ENCODE assay signal across 8 mouse cellular contexts in the genomic region with DNA sequence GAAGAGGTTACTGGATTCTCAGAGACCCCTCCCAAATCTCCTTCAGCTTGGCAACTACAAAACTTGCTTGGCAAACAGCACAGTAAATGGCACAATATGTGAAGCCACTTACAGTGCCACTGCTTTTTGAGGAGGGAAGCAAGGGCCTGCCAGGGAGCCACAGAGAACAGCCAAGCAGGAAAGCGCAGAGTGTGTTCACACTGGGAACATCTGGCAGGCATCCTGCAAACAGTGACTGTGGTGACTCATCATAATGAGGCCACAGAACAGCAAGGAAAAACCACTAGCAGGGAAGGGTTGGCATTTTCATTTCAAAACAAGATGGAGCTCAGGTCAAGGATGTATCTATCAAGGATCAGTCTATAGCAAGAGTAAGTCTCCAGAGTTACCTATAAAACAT. TPM values are rescaled to one million over a fixed set of nuclear protein-coding genes. Genes with fewer than 3 reads are reported as not detected.
A peak's percentile ranks its signal among the peaks of the same experiment; 100 is the strongest.
DNase-seq lines count a peak whose midpoint lies in the region; ATAC-seq and TF ChIP-seq lines count a peak whose summit lies in the region.

No protein-coding gene starts in this region.

- H3K27ac ChIP-seq in midbrain, postnatal 0 days (ENCODE audit: low read depth, low read length) = no peak overlapping the region
- no peak overlapping the region for H3K27ac ChIP-seq in midbrain, embryonic 11.5 days (ENCODE audit: low read depth, low read length)

- no peak overlapping the region for H3K4me2 ChIP-seq in midbrain, postnatal 0 days (ENCODE audit: low read depth, low read length, poor library complexity, severe bottlenecking)
- no peak overlapping the region for H3K4me2 ChIP-seq in midbrain, embryonic 11.5 days

- no peaks in the 10 kb centered on the region for H3K27me3 ChIP-seq in midbrain, postnatal 0 days (ENCODE audit: insufficient read depth, low read length)
- H3K27me3 ChIP-seq in midbrain, embryonic 11.5 days (ENCODE audit: control insufficient read depth, insufficient read depth, low read length) = no peaks in the 10 kb centered on the region

- DNase-seq in midbrain, postnatal 0 days (ENCODE audit: low spot score) = peak; percentile 67
- no peak for DNase-seq in midbrain, embryonic 11.5 days (ENCODE audit: low spot score, missing footprints)
- DNase-seq in brain, embryonic 14.5 days (ENCODE audit: low read depth) = peak; percentile 40
- peak; percentile 85 for DNase-seq in heart, adult 8-10 months (ENCODE audit: low spot score)
- DNase-seq in kidney, postnatal 25 days = peak; percentile 72 to 81
- peak; percentile 55 for DNase-seq in lung, adult 2 months
- DNase-seq in urinary bladder, postnatal 36 days (ENCODE audit: low spot score in 2 of 2) = peak; percentile 56 to 76
- no peak for DNase-seq in spleen, postnatal 10 days (ENCODE audit: low spot score in 2 of 2)

- no peak overlapping the region for H3K4me3 ChIP-seq in midbrain, postnatal 0 days (ENCODE audit: low read depth, low read length)
- no peak overlapping the region for H3K4me3 ChIP-seq in midbrain, embryonic 11.5 days (ENCODE audit: low read depth, low read length)
- no peak overlapping the region for H3K4me3 ChIP-seq in lung, adult 2 months (replicated peaks; ENCODE audit: extremely low read depth, low read depth, low read length)

- H3K9me3 ChIP-seq in midbrain, postnatal 0 days (ENCODE audit: low read length) = no peaks in the 10 kb centered on the region
- no peaks in the 10 kb centered on the region for H3K9me3 ChIP-seq in midbrain, embryonic 11.5 days (ENCODE audit: control insufficient read depth, low read length)

- H3K9ac ChIP-seq in midbrain, postnatal 0 days (replicated peaks; ENCODE audit: low read length, poor library complexity, severe bottlenecking) = no peak overlapping the region
- no peak overlapping the region for H3K9ac ChIP-seq in midbrain, embryonic 11.5 days (ENCODE audit: low read length)

- no peaks in the 10 kb centered on the region for H3K4me1 ChIP-seq in midbrain, postnatal 0 days (ENCODE audit: insufficient read depth, low read length)
- H3K4me1 ChIP-seq in midbrain, embryonic 11.5 days (ENCODE audit: control insufficient read depth, insufficient read depth, low read length) = no peaks in the 10 kb centered on the region
- H3K4me1 ChIP-seq in lung, adult 2 months (ENCODE audit: control insufficient read depth, insufficient read depth, low read length) = peaks cover 9% of the 10 kb centered on the region

- H3K36me3 ChIP-seq in midbrain, postnatal 0 days (ENCODE audit: insufficient read depth, low read length) = no peaks in the 10 kb centered on the region
- no peaks in the 10 kb centered on the region for H3K36me3 ChIP-seq in midbrain, embryonic 11.5 days (ENCODE audit: control insufficient read depth, insufficient read depth, low read length)

- ATAC-seq in midbrain, postnatal 0 days (ENCODE audit: low FRiP score) = no peak
- no peak for ATAC-seq in midbrain, embryonic 11.5 days (ENCODE audit: low FRiP score)

- 59% methylated on average over 1 of the region's 1 CpGs for WGBS in midbrain, postnatal 0 days
- WGBS in midbrain, embryonic 11.5 days = 85% methylated on average over 1 of the region's 1 CpGs
- whole genome bisulfite sequencing in lung, adult 2 months = 21% methylated on average over 1 of the region's 1 CpGs

- TF ChIP-seq POLR2A in brain, embryonic 14.5 days (IDR thresholded peaks at IDR 0.05; ENCODE audit: borderline replicate concordance, extremely low read depth, insufficient read depth, insufficient read length, poor library complexity, severe bottlenecking) = no peak
- TF ChIP-seq POLR2A in lung, adult 2 months (IDR thresholded peaks at IDR 0.05; ENCODE audit: borderline replicate concordance, extremely low read depth, low read depth, low read length) = no peak

- TF ChIP-seq CTCF in midbrain, postnatal 0 days (IDR thresholded peaks at IDR 0.05) = no peak
- TF ChIP-seq CTCF in brain, embryonic 14.5 days (IDR thresholded peaks at IDR 0.05; ENCODE audit: borderline replicate concordance, extremely low read depth, insufficient read depth, insufficient read length) = no peak
- no peak for TF ChIP-seq CTCF in lung, adult 2 months (IDR thresholded peaks at IDR 0.05; ENCODE audit: insufficient read depth, low read length)

RNA-seq across cellular contexts. Expression of a gene that starts 30.8 kb away (rescaled TPM):
- 76.1 and 87.5 TPM in 2 replicates for total RNA-seq in midbrain, postnatal 0 days (2014; rRNA removed)
- 82.7 and 91.9 TPM in 2 replicates for polyA plus RNA-seq in midbrain, postnatal 0 days (2015; fragmentation: Nextera tagmentation; extraction: Ambion mirVana)
- polyA plus RNA-seq in midbrain, embryonic 11.5 days (2014; fragmentation: Nextera tagmentation; extraction: Ambion mirVana) = 52.2 and 58.2 TPM in 2 replicates
- 33.2 and 50.2 TPM in 2 replicates for polyA plus RNA-seq in brain, embryonic 14.5 days (2012; rRNA removed)
- total RNA-seq in heart, adult 8-10 months (2022) = 100 to 1,000 TPM in 1 of 4 experiments, 10 to 100 TPM in 3; 80.9 to 106 (median 90.0) TPM
- 45.2 and 55.1 TPM in 2 replicates for polyA plus RNA-seq in lung, adult 2 months (2012; rRNA removed)

Comparison
In these comparisons a context has a peak if more than half of its experiments do, and no peak if none do; other contexts are left out.
1. DNase-seq: peak in midbrain, postnatal 0 days (single experiment), brain, embryonic 14.5 days (single experiment), heart, adult 8-10 months (single experiment), kidney, postnatal 25 days (2 of 2), lung, adult 2 months (single experiment) and urinary bladder, postnatal 36 days (2 of 2); none in midbrain, embryonic 11.5 days (single experiment) and spleen, postnatal 10 days (0 of 2).